In genomic region chr16:13740844-13741243, GRCm38 (mm10) we compare ENCODE assay signal across 17 mouse cellular contexts. TPM values are rescaled to one million over a fixed set of nuclear protein-coding genes. Genes with fewer than 3 reads are reported as not detected.
"Had no signal": no experiment of that assay in that cellular context is flagged by ENCODE, and none has a peak within 500 bp of the region (broad histone marks: within the 10 kb centered on the region; RNA-seq: fewer than 3 reads in every experiment).

No protein-coding gene starts in this region.

- H3K4me2 ChIP-seq: kidney, embryonic 15.5 days; limb, embryonic 12.5 days; midbrain, embryonic 12.5 days had no signal

- H3K4me1 ChIP-seq: kidney, embryonic 15.5 days; limb, embryonic 12.5 days; midbrain, embryonic 12.5 days had no signal

- H3K9me3 ChIP-seq: kidney, embryonic 15.5 days; limb, embryonic 12.5 days; megakaryocyte, embryonic 14.5 days; midbrain, embryonic 12.5 days had no signal

- H3K4me3 ChIP-seq: kidney, embryonic 15.5 days; limb, embryonic 12.5 days; megakaryocyte, embryonic 14.5 days; midbrain, embryonic 12.5 days had no signal

- H3K9ac ChIP-seq: kidney, embryonic 15.5 days; limb, embryonic 12.5 days; midbrain, embryonic 12.5 days had no signal

- H3K27me3 ChIP-seq: kidney, embryonic 15.5 days; limb, embryonic 12.5 days; megakaryocyte, embryonic 14.5 days; midbrain, embryonic 12.5 days had no signal

- DNase-seq: kidney, adult 11 months; kidney, postnatal 14 days; layer of hippocampus, postnatal 36 days; lung, adult 2 months; lung, postnatal 36 days; right cerebral cortex, postnatal 14 days; thymus, postnatal 14 days had no signal

- ATAC-seq: lung, postnatal 0 days; midbrain, embryonic 16.5 days had no signal

- H3K36me3 ChIP-seq: kidney, embryonic 15.5 days; limb, embryonic 12.5 days; midbrain, embryonic 12.5 days had no signal

- H3K27ac ChIP-seq: kidney, embryonic 15.5 days; limb, embryonic 12.5 days; midbrain, embryonic 12.5 days; stomach, postnatal 0 days had no signal

RNA-seq across cellular contexts. Expression of gene Pla2g10, which starts 10.1 kb away (rescaled TPM):
- total RNA-seq: layer of hippocampus, postnatal 36 days; left cerebral cortex, adult 8-10 months; left cerebral cortex, postnatal 25 days; liver, adult 2 months had no signal
- polyA plus RNA-seq: limb, embryonic 12.5 days; liver, adult 2 months; lung, adult 2 months had no signal
